Mouse (Mus musculus): ENCODE measurements around the gene Atxn1. TPM values are rescaled to one million over a fixed set of nuclear protein-coding genes. Genes with fewer than 3 reads are reported as not detected.

The Atxn1 gene
- total and polyA plus RNA-seq, 3 experiments = 8.0 to 13.1 (median 9.7) TPM

GRCm38 (mm10) chr13:45620281-45620680 lies 344.5 kb downstream of the Atxn1 start:
- no peak overlapping the region for H3K4me3 ChIP-seq (replicated peaks in 1 of 3; ENCODE audit: low read depth in 2 of 3, low read length in 2 of 3, poor library complexity in 1 of 3)
- DNase-seq (ENCODE audit: extremely low read depth) = no peak
- in situ Hi-C loops (cut with MboI; ENCODE audit: low pct_ligation_motif_present, low pct_unique_long_range_greater_than_20kb, low sequenced_read_pairs) (no loop called here), dilution Hi-C loops (cut with MboI; ENCODE audit: extremely low pct_ligation_motif_present, extremely low pct_unique_long_range_greater_than_20kb, low sequenced_read_pairs) (no loop called here)
- H3K9ac ChIP-seq (ENCODE audit: insufficient read depth, low read depth) = no peak overlapping the region
- no peaks in the 10 kb centered on the region for H3K27me3 ChIP-seq (replicated peaks)
- TF ChIP-seq MYC (IDR thresholded peaks at IDR 0.05; ENCODE audit: low read depth, low read length) = no peak
- TF ChIP-seq HCFC1 (IDR thresholded peaks at IDR 0.05; ENCODE audit: low read depth, low read length) = no peak
- no peak for TF ChIP-seq EP300 (IDR thresholded peaks at IDR 0.05; ENCODE audit: low read length)
- TF ChIP-seq ETS1 (conservative IDR thresholded peaks at IDR 0.05; ENCODE audit: low read depth, low read length) = no peak
- TF ChIP-seq POLR2AphosphoS2 (IDR thresholded peaks at IDR 0.05; ENCODE audit: low read depth, low read length) = no peak
- TF ChIP-seq E2F4 (IDR thresholded peaks at IDR 0.05; ENCODE audit: insufficient replicate concordance, low read depth, low read length) = no peak
- TF ChIP-seq TCF12 (IDR thresholded peaks at IDR 0.05; ENCODE audit: low read depth, low read length) = no peak
- TF ChIP-seq KAT2A (IDR thresholded peaks at IDR 0.05; ENCODE audit: insufficient replicate concordance, low read length) = no peak
- no peak for TF ChIP-seq USF1 (IDR thresholded peaks at IDR 0.05; ENCODE audit: low read depth, low read length)
- TF ChIP-seq USF2 (conservative IDR thresholded peaks at IDR 0.05; ENCODE audit: low read depth, low read length) = no peak
- TF ChIP-seq MAZ (IDR thresholded peaks at IDR 0.05; ENCODE audit: low read depth, low read length) = no peak
- no peak for TF ChIP-seq TBP (conservative IDR thresholded peaks at IDR 0.05; ENCODE audit: low read depth, low read length)
- TF ChIP-seq NELFE (IDR thresholded peaks at IDR 0.05; ENCODE audit: low read depth, low read length) = no peak
- TF ChIP-seq BHLHE40 (IDR thresholded peaks at IDR 0.05; ENCODE audit: low read depth, low read length) = no peak
- no peak overlapping the region for H3K4me2 ChIP-seq (ENCODE audit: insufficient read depth, low read depth, poor library complexity, severe bottlenecking)
- H3K36me3 ChIP-seq (replicated peaks in 1 of 2; ENCODE audit: control insufficient read depth in 1 of 2, insufficient read depth in 1 of 2, low read length in 1 of 2) = peaks cover 27 to 85% of the 10 kb centered on the region in 2 experiments
- peaks cover 12 to 36% of the 10 kb centered on the region in 2 experiments for H3K4me1 ChIP-seq (ENCODE audit: control insufficient read depth in 1 of 2, insufficient read depth in 2 of 2)
- peaks cover 9% of the 10 kb centered on the region for H3K9me3 ChIP-seq (replicated peaks; ENCODE audit: low read length)
- H3K79me2 ChIP-seq (replicated peaks; ENCODE audit: control insufficient read depth, extremely low read depth, insufficient read depth, poor library complexity, severe bottlenecking) = no peaks in the 10 kb centered on the region
- no peak overlapping the region for H3K27ac ChIP-seq (ENCODE audit: insufficient read depth, low read depth)

- in situ Hi-C loops (cut with MboI; ENCODE audit: low pct_ligation_motif_present, low pct_unique_long_range_greater_than_20kb, low sequenced_read_pairs) = no loop called here
- no peaks in the 10 kb centered on the region for H3K27me3 ChIP-seq (replicated peaks)
- peaks cover 36 to 86% of the 10 kb centered on the region in 2 experiments for H3K36me3 ChIP-seq (replicated peaks in 1 of 2; ENCODE audit: control insufficient read depth in 1 of 2, insufficient read depth in 1 of 2, low read length in 1 of 2)
- H3K79me2 ChIP-seq (replicated peaks; ENCODE audit: control insufficient read depth, extremely low read depth, insufficient read depth, poor library complexity, severe bottlenecking) = no peaks in the 10 kb centered on the region
- no peaks in the 10 kb centered on the region for H3K9me3 ChIP-seq (replicated peaks; ENCODE audit: low read length)
- H3K4me3 ChIP-seq (replicated peaks in 1 of 3; ENCODE audit: low read depth in 2 of 3, low read length in 2 of 3, poor library complexity in 1 of 3) = no peak overlapping the region
- dilution Hi-C loops (cut with MboI; ENCODE audit: extremely low pct_ligation_motif_present, extremely low pct_unique_long_range_greater_than_20kb, low sequenced_read_pairs) = no loop called here
- no peak for DNase-seq (ENCODE audit: extremely low read depth)
- no peak overlapping the region for H3K9ac ChIP-seq (ENCODE audit: insufficient read depth, low read depth)
- no peak overlapping the region for H3K4me2 ChIP-seq (ENCODE audit: insufficient read depth, low read depth, poor library complexity, severe bottlenecking)
- peaks cover 17 to 57% of the 10 kb centered on the region in 2 experiments for H3K4me1 ChIP-seq (ENCODE audit: control insufficient read depth in 1 of 2, insufficient read depth in 2 of 2)
- H3K27ac ChIP-seq (ENCODE audit: insufficient read depth, low read depth) = no peak overlapping the region
- TF ChIP-seq ZNF384 (IDR thresholded peaks at IDR 0.05; ENCODE audit: low read depth, low read length) = no peak
- TF ChIP-seq MAZ (IDR thresholded peaks at IDR 0.05; ENCODE audit: low read depth, low read length) = no peak
- TF ChIP-seq ZC3H11A (IDR thresholded peaks at IDR 0.05; ENCODE audit: low read depth, low read length) = no peak
- no peak for TF ChIP-seq USF2 (conservative IDR thresholded peaks at IDR 0.05; ENCODE audit: low read depth, low read length)
- TF ChIP-seq JUN (IDR thresholded peaks at IDR 0.05; ENCODE audit: insufficient read depth, low read depth, low read length) = no peak
- TF ChIP-seq E2F4 (IDR thresholded peaks at IDR 0.05; ENCODE audit: insufficient replicate concordance, low read depth, low read length) = no peak
- no peak for TF ChIP-seq ZMIZ1 (IDR thresholded peaks at IDR 0.05; ENCODE audit: low read depth, low read length)
- TF ChIP-seq HCFC1 (IDR thresholded peaks at IDR 0.05; ENCODE audit: low read depth, low read length) = no peak
- TF ChIP-seq GABPA (IDR thresholded peaks at IDR 0.05; ENCODE audit: insufficient replicate concordance, low read depth, low read length) = no peak
- no peak for TF ChIP-seq POLR2A (IDR thresholded peaks at IDR 0.05; ENCODE audit: low read depth, low read length)
- no peak for TF ChIP-seq TCF12 (IDR thresholded peaks at IDR 0.05; ENCODE audit: low read depth, low read length)
- no peak for TF ChIP-seq JUND (conservative IDR thresholded peaks at IDR 0.05; ENCODE audit: low read depth, low read length)
- TF ChIP-seq MYC (IDR thresholded peaks at IDR 0.05; ENCODE audit: low read depth, low read length) = no peak
- TF ChIP-seq ELF1 (IDR thresholded peaks at IDR 0.05; ENCODE audit: low read depth, low read length) = no peak
These were observed 346.8 kb downstream of the Atxn1 start for GRCm38 (mm10) chr13:45617988-45618387.
